Comparison of ENCODE assay signal across 14 mouse cellular contexts in the genomic region with DNA sequence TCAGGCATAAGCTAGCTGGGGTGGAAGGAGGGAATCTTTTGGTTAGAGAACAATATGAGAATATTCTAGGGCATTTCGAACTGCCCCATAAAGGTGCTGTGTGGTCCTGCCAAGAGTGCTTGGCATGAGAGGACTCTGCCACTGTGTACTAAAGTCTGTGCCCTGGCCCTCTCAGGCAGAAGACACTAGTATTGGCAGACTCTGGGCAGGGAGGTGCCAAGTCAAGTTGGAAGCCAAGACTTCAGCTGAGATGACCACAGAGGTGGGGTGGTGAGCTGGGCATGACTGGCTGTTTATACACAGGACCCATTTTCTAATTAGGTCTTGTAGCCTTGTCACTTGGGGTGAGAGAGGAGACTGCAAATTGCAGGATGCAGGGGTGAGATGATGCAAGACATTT.
DNase-seq lines count a peak whose midpoint lies in the region; ATAC-seq and TF ChIP-seq lines count a peak whose summit lies in the region.
"Had no signal": no experiment of that assay in that cellular context is flagged by ENCODE, and none has a peak within 500 bp of the region (broad histone marks: within the 10 kb centered on the region; RNA-seq: fewer than 3 reads in every experiment).

No protein-coding gene starts in this region.

- H3K4me1 ChIP-seq in hindbrain, embryonic 16.5 days (ENCODE audit: control insufficient read depth, insufficient read depth, low read depth, low read length), result no peaks in the 10 kb centered on the region
- no peaks in the 10 kb centered on the region for H3K4me1 ChIP-seq in hindbrain, embryonic 14.5 days (replicated peaks; ENCODE audit: control insufficient read depth, insufficient read depth, low read length)
- no peaks in the 10 kb centered on the region for H3K4me1 ChIP-seq in forebrain, embryonic 12.5 days
- H3K4me1 ChIP-seq: intestine, embryonic 15.5 days; liver, embryonic 12.5 days had no signal

- no peaks in the 10 kb centered on the region for H3K36me3 ChIP-seq in hindbrain, embryonic 16.5 days (ENCODE audit: control insufficient read depth, insufficient read depth, low read length)
- H3K36me3 ChIP-seq in hindbrain, embryonic 14.5 days (replicated peaks; ENCODE audit: control insufficient read depth, insufficient read depth), result no peaks in the 10 kb centered on the region
- no peaks in the 10 kb centered on the region for H3K36me3 ChIP-seq in forebrain, embryonic 12.5 days (replicated peaks)
- H3K36me3 ChIP-seq: G1E; intestine, embryonic 15.5 days; liver, embryonic 12.5 days had no signal

- no peak overlapping the region for H3K4me2 ChIP-seq in hindbrain, embryonic 16.5 days (ENCODE audit: low read length)
- H3K4me2 ChIP-seq in hindbrain, embryonic 14.5 days (replicated peaks), result no peak overlapping the region
- H3K4me2 ChIP-seq in forebrain, embryonic 12.5 days, result no peak overlapping the region
- H3K4me2 ChIP-seq: intestine, embryonic 15.5 days; liver, embryonic 12.5 days had no signal

- H3K9ac ChIP-seq in hindbrain, embryonic 16.5 days (ENCODE audit: low read depth, low read length), result no peak overlapping the region
- no peak overlapping the region for H3K9ac ChIP-seq in hindbrain, embryonic 14.5 days
- H3K9ac ChIP-seq in forebrain, embryonic 12.5 days, result no peak overlapping the region
- H3K9ac ChIP-seq: intestine, embryonic 15.5 days; liver, embryonic 12.5 days had no signal

- no peak overlapping the region for H3K4me3 ChIP-seq in hindbrain, embryonic 16.5 days (ENCODE audit: low read length)
- H3K4me3 ChIP-seq in hindbrain, embryonic 14.5 days (replicated peaks; ENCODE audit: low read length), result no peak overlapping the region
- no peak overlapping the region for H3K4me3 ChIP-seq in left cerebral cortex, adult 2 months
- H3K4me3 ChIP-seq in forebrain, embryonic 12.5 days (replicated peaks), result no peak overlapping the region
- H3K4me3 ChIP-seq: intestine, embryonic 15.5 days; liver, embryonic 12.5 days had no signal

- ATAC-seq in hindbrain, embryonic 16.5 days, result peak; percentile 60; the same call in 1 of the 2 replicates
- no peak for ATAC-seq in hindbrain, embryonic 14.5 days (ENCODE audit: low FRiP score)
- no peak for ATAC-seq in forebrain, embryonic 12.5 days (ENCODE audit: low FRiP score)
- ATAC-seq: intestine, embryonic 15.5 days; liver, embryonic 12.5 days had no signal

- 72% methylated on average over 1 of the region's 1 CpGs for WGBS in hindbrain, embryonic 16.5 days
- 86% methylated on average over 1 of the region's 1 CpGs for WGBS in hindbrain, embryonic 14.5 days
- WGBS in forebrain, embryonic 12.5 days, result 100% methylated on average over 1 of the region's 1 CpGs

- H3K27me3 ChIP-seq in hindbrain, embryonic 16.5 days (replicated peaks; ENCODE audit: control insufficient read depth, insufficient read depth, low read length), result no peaks in the 10 kb centered on the region
- no peaks in the 10 kb centered on the region for H3K27me3 ChIP-seq in hindbrain, embryonic 14.5 days (ENCODE audit: control insufficient read depth, insufficient read depth, low read length)
- no peaks in the 10 kb centered on the region for H3K27me3 ChIP-seq in forebrain, embryonic 12.5 days
- H3K27me3 ChIP-seq: intestine, embryonic 15.5 days; liver, embryonic 12.5 days had no signal

- no peak for TF ChIP-seq CTCF in left cerebral cortex, adult 2 months (IDR thresholded peaks at IDR 0.05)

- H3K9me3 ChIP-seq in hindbrain, embryonic 16.5 days (ENCODE audit: control insufficient read depth, low read length), result no peaks in the 10 kb centered on the region
- H3K9me3 ChIP-seq in hindbrain, embryonic 14.5 days (ENCODE audit: control insufficient read depth, low read length), result no peaks in the 10 kb centered on the region
- no peaks in the 10 kb centered on the region for H3K9me3 ChIP-seq in forebrain, embryonic 12.5 days
- H3K9me3 ChIP-seq: intestine, embryonic 15.5 days; liver, embryonic 12.5 days had no signal

- DNase-seq in hindbrain, embryonic 14.5 days (ENCODE audit: low spot score), result no peak
- DNase-seq in left cerebral cortex, adult 18-20 months (ENCODE audit: low spot score in 2 of 2), result peak; percentile 1
- DNase-seq in left cerebral cortex, adult 2 months (ENCODE audit: extremely low spot score in 1 of 2, low spot score in 2 of 2), result no peak
- peak; percentile 73 to 74 for DNase-seq in cerebellum, adult 18-20 months
- DNase-seq in kidney, postnatal 36 days, result peak; percentile 17 to 71
- DNase-seq in right cerebral cortex, postnatal 4 days, result no peak
- DNase-seq: adrenal gland, postnatal 14 days; lung, postnatal 10 days; right cerebral cortex, postnatal 25 days had no signal

- intact Hi-C loops in left cerebral cortex, adult 2 months (cut with DNase I), result no loop called here

- H3K27ac ChIP-seq in hindbrain, embryonic 16.5 days (ENCODE audit: low read depth, low read length), result no peak overlapping the region
- no peak overlapping the region for H3K27ac ChIP-seq in hindbrain, embryonic 14.5 days
- no peak overlapping the region for H3K27ac ChIP-seq in left cerebral cortex, adult 2 months
- H3K27ac ChIP-seq in forebrain, embryonic 12.5 days, result no peak overlapping the region
- H3K27ac ChIP-seq: intestine, embryonic 15.5 days; liver, embryonic 12.5 days had no signal

Comparison
In these comparisons a context has a peak if more than half of its experiments do, and no peak if none do; other contexts are left out.
1. DNase-seq: peak in left cerebral cortex, adult 18-20 months (2 of 2), cerebellum, adult 18-20 months (2 of 2) and kidney, postnatal 36 days (2 of 2); none in hindbrain, embryonic 14.5 days (single experiment), left cerebral cortex, adult 2 months (0 of 2) and right cerebral cortex, postnatal 4 days (single experiment).